Comparison of ENCODE assay signal across 10 mouse cellular contexts in the genomic region with DNA sequence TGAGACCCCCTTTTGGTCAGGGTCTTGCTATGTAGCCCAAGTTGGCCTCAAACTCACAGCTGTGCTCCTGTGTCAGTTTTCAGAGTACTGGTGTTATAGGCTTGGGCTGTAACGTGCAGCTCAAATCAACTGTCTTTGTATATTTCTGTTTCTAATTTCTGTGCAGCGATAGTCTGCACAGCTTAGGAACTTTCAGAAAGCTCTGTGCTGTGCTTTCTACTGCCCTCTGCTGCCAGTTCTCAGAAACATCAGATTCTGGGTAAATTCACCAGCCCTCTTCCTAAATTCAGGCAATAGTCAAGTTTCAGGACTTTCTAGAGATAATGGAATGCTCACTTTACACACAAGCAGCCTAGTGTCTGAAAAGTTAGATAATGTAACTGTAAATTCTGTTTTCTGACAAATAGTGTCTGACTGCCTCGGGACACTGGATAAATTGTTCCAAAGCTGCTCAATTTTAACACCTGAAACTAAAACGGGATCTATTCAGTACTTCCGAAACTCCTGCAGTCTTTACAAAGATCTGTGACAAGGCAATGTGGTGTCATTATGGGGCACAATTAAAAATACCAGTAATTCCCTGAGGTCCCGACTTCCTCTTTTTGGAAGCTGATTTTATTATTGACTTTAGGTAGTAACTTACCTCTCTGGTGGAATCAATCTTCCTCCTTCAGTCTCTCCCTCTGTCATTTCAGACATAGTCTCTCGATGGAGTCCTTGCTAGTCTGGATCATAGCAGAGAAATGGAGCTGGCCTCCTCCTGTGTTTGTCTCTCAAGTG. TPM values are rescaled to one million over a fixed set of nuclear protein-coding genes. Genes with fewer than 3 reads are reported as not detected.
DNase-seq lines count a peak whose midpoint lies in the region; ATAC-seq and TF ChIP-seq lines count a peak whose summit lies in the region.
"Had no signal": no experiment of that assay in that cellular context is flagged by ENCODE, and none has a peak within 500 bp of the region (broad histone marks: within the 10 kb centered on the region; RNA-seq: fewer than 3 reads in every experiment).

No protein-coding gene starts in this region.

- peak; percentile 28; the same call in 1 of the 2 replicates for ATAC-seq in G1E (ENCODE audit: extremely low read depth, insufficient number of reproducible peaks, low FRiP score, poor library complexity, severe bottlenecking)
- no peak for ATAC-seq in heart, postnatal 0 days (ENCODE audit: insufficient read depth, low read depth)

- H3K4me2 ChIP-seq in heart, postnatal 0 days (ENCODE audit: low read depth, low read length): no peak overlapping the region
- H3K4me2 ChIP-seq: liver, embryonic 13.5 days had no signal

- H3K27me3 ChIP-seq in G1E (ENCODE audit: insufficient read depth, low read length): no peaks in the 10 kb centered on the region
- no peaks in the 10 kb centered on the region for H3K27me3 ChIP-seq in heart, postnatal 0 days (ENCODE audit: control insufficient read depth, insufficient read depth, low read length)
- H3K27me3 ChIP-seq: liver, embryonic 13.5 days had no signal

- no peaks in the 10 kb centered on the region for H3K4me1 ChIP-seq in G1E (ENCODE audit: insufficient read depth, low read depth, low read length)
- H3K4me1 ChIP-seq in brown adipose tissue, adult 24 weeks (ENCODE audit: control insufficient read depth, insufficient read depth, insufficient read length, low read length): no peaks in the 10 kb centered on the region
- no peaks in the 10 kb centered on the region for H3K4me1 ChIP-seq in heart, postnatal 0 days (ENCODE audit: control insufficient read depth, insufficient read depth)
- H3K4me1 ChIP-seq: liver, embryonic 13.5 days had no signal

- peak; percentile 27 for DNase-seq in layer of hippocampus, adult 11-12 months (ENCODE audit: low spot score)
- no peak for DNase-seq in layer of hippocampus, adult 9-10 months (ENCODE audit: low spot score)
- DNase-seq in G1E (ENCODE audit: low spot score): no peak
- DNase-seq in heart, postnatal 0 days (ENCODE audit: low spot score): peak; percentile 12
- peak; percentile 15 to 23 for DNase-seq in left cerebral cortex, postnatal 10 days (ENCODE audit: extremely low spot score in 1 of 2, low spot score in 2 of 2)
- DNase-seq in retina, embryonic 14.5 days (ENCODE audit: low spot score): peak; percentile 60
- no peak for DNase-seq in ovary, postnatal 10 days (ENCODE audit: low spot score)
- DNase-seq: liver, embryonic 13.5 days had no signal

- no peak for TF ChIP-seq EP300 in heart, postnatal 0 days (IDR thresholded peaks at IDR 0.05; ENCODE audit: low read depth)

- H3K27ac ChIP-seq in brown adipose tissue, adult 24 weeks (replicated peaks; ENCODE audit: low read depth, low read length): peak overlapping the region; percentile 47; the same call in 1 of the 2 replicates
- no peak overlapping the region for H3K27ac ChIP-seq in heart, postnatal 0 days (ENCODE audit: low read depth)
- H3K27ac ChIP-seq: liver, embryonic 13.5 days had no signal

- H3K36me3 ChIP-seq in G1E (replicated peaks): no peaks in the 10 kb centered on the region
- H3K36me3 ChIP-seq in heart, postnatal 0 days (replicated peaks; ENCODE audit: control insufficient read depth, insufficient read depth, low read length): no peaks in the 10 kb centered on the region
- H3K36me3 ChIP-seq: liver, embryonic 13.5 days had no signal

- WGBS in heart, postnatal 0 days: 50% methylated on average over 7 of the region's 7 CpGs

- no peaks in the 10 kb centered on the region for H3K9me3 ChIP-seq in G1E (replicated peaks)
- H3K9me3 ChIP-seq in heart, postnatal 0 days (replicated peaks; ENCODE audit: control insufficient read depth, low read length): no peaks in the 10 kb centered on the region
- H3K9me3 ChIP-seq: liver, embryonic 13.5 days had no signal

- no peak overlapping the region for H3K4me3 ChIP-seq in G1E (ENCODE audit: low read depth, low read length)
- no peak overlapping the region for H3K4me3 ChIP-seq in brown adipose tissue, adult 24 weeks (ENCODE audit: insufficient read depth, low read depth, low read length)
- H3K4me3 ChIP-seq in heart, postnatal 0 days (ENCODE audit: low read depth, low read length): no peak overlapping the region
- H3K4me3 ChIP-seq: liver, embryonic 13.5 days had no signal

- H3K9ac ChIP-seq in heart, postnatal 0 days (replicated peaks; ENCODE audit: low read depth, low read length): no peak overlapping the region
- H3K9ac ChIP-seq: liver, embryonic 13.5 days had no signal

- TF ChIP-seq CTCF in G1E (IDR thresholded peaks at IDR 0.05; ENCODE audit: low read depth, low read length): no peak
- TF ChIP-seq CTCF in heart, postnatal 0 days (IDR thresholded peaks at IDR 0.05; ENCODE audit: low read depth): peak; percentile 46

- intact Hi-C loops in left cerebral cortex, postnatal 10 days (cut with DNase I): loop anchor here (5.0 to 10.0 kb wide), 2 partner anchors 105 to 202 kb away; a partner anchor contains a TSS

RNA-seq across cellular contexts. Expression of a gene that starts 9.2 kb away (rescaled TPM):
- total RNA-seq in G1E (2014; fragmentation: Nextera tagmentation): 1.4 and 1.7 TPM in 2 replicates
- total RNA-seq in G1E (2017): 4.4 and 4.5 TPM in 2 replicates
- polyA plus RNA-seq in G1E (2012): 0.09 and 0.12 TPM in 2 replicates
- polyA plus RNA-seq in brown adipose tissue, adult 24 weeks (2012; ENCODE audit: insufficient read depth, insufficient read length, missing spikeins): not detected in 2 replicates
- not detected in 2 replicates for total RNA-seq in heart, postnatal 0 days (2014; rRNA removed; ENCODE audit: low replicate concordance)
- polyA plus RNA-seq in heart, postnatal 0 days (2015; fragmentation: Nextera tagmentation; extraction: Ambion mirVana): 0.11 and 0.14 TPM in 2 replicates
- total RNA-seq in left cerebral cortex, postnatal 10 days (2021): under 1 TPM in 1 of 2 experiments, not detected in 1; 0.14 TPM
- polyA plus RNA-seq: testis, adult 2 months had no signal

Comparison
In these comparisons a context has a peak if more than half of its experiments do, and no peak if none do; other contexts are left out.
1. DNase-seq: peak in layer of hippocampus, adult 11-12 months (single experiment), heart, postnatal 0 days (single experiment), left cerebral cortex, postnatal 10 days (2 of 2) and retina, embryonic 14.5 days (single experiment); none in layer of hippocampus, adult 9-10 months (single experiment), G1E (single experiment) and ovary, postnatal 10 days (single experiment).